Mouse (Mus musculus) natural killer cell, adult 2 months (primary cell): ENCODE data around the gene Tec.

ENCODE experiments used
- DNase-seq, 2 experiments: peaks; one replicate each; pipeline ENCODE4 v3.0.0; 2022; ENCODE audit warnings: low spot score in 2 of 2

The Tec gene

GRCm38 (mm10) chr5:72784719-72785118 is 83.6 kb downstream of the Tec start:
- DNase-seq = no peak

GRCm38 (mm10) chr5:72783957-72784356 is 84.3 kb downstream of the Tec start:
- no peak for DNase-seq

- no peak for DNase-seq
Measured at GRCm38 (mm10) chr5:72783123-72783522, 85.2 kb downstream of the Tec start.

GRCm38 (mm10) chr5:72781776-72782175 is 86.5 kb downstream of the Tec start:
- no peak for DNase-seq

DNA sequence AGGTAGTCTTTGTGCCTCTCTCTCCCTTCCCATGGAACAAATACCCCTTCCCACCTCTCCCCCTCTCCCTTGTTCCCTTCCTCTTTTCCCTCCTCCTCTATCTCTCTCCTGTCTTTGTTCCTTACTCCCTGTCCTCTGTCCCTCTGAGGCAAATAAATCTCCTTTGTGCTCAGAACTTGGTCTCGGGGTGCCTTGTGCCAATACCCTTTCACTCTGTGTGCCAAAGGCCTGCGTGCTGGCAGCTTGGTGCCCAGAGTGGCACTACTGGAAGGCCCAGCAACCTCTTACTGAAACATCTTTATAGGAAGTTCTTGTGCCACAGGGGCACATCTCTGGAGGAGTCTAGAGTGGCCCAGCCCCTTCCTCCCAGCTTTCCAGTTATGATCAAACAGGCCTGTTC is 91.7 kb downstream of the Tec start:
- DNase-seq = no peak

- DNase-seq = no peak
Measured at GRCm38 (mm10) chr5:72776127-72776526, 92.2 kb downstream of the Tec start.

- DNase-seq = no peak
Measured at GRCm38 (mm10) chr5:72769841-72770240, 98.4 kb downstream of the Tec start.

DNA sequence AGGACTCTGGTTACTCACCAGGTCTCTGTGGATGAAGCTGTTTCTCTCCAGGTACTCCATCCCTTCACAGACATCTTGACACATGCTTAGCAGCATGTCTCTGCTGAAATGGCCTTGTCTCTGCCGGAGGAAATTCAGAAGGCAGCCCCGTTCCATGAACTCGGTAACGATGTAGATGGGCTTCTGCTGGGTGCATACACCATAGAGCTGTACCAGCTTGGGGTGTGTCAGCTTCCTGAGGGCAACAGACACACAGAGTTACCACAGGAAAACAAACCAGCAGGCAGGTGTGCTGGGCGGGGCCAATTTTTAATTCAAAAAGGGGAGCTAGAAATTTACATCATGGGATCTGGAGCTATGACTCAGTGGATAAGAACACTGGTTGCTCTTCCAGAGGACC is 104.7 kb downstream of the Tec start:
- DNase-seq = peak in 1 of 2 experiments; percentile 29

- no peak for DNase-seq
Measured at GRCm38 (mm10) chr5:72763025-72763424, 105.3 kb downstream of the Tec start.

DNA sequence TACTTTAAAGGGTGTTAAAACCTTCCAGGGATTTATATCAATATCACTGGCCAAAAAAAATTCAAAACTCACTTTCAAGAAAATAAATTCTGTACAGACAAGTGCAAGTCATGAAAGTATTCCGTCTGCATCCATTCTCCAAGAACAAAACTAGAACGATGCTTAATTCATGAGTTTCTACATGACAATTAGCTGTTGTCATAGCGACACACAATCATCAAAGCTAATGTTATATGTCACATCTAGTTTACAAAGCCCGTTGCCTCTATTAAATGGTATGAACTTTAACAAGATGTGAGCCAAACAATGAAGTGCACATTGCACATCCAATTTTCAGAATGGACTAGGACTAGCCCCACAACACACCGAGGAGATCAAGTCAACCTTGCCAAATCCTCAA is 106.5 kb downstream of the Tec start:
- DNase-seq = no peak

GRCm38 (mm10) chr5:72761237-72761636 is 107.0 kb downstream of the Tec start:
- DNase-seq = peak in 1 of 2 experiments; percentile 53

GRCm38 (mm10) chr5:72758925-72759924 is 109.1 kb downstream of the Tec start:
- DNase-seq = no peak

DNA sequence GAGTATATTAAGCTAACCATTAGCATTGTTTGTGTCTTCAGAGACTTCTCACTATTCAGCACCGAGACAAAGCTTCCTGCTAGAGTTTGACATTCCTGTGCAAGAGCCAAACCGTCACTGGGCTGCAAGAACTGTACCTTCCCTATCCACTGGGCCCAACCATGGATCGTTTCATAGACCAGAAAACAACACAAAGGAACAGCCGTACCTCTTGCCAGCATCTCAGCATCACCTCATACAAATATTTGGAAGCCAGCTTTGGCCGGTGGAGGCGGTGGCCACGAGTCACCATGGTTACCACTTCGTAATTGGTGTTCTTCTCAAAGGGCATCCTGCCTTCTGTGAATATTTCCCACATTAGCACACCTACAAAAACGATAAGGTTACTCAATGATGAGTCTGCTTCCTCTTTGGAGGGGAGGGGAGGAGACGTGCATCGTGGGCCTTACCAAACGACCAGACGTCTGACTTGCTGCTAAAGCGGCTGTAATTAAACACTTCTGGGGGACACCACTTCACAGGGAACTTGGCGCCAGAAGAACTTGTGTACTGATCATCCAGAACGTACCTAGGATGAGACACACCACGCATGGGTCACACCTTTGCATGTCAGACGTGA is 111.0 kb downstream of the Tec start:
- DNase-seq = peak; percentile 34 to 52

- no peak for DNase-seq
Measured at GRCm38 (mm10) chr5:72755941-72756340, 112.3 kb downstream of the Tec start.

- DNase-seq = no peak
Measured at GRCm38 (mm10) chr5:72755035-72755434, 113.2 kb downstream of the Tec start.

DNA sequence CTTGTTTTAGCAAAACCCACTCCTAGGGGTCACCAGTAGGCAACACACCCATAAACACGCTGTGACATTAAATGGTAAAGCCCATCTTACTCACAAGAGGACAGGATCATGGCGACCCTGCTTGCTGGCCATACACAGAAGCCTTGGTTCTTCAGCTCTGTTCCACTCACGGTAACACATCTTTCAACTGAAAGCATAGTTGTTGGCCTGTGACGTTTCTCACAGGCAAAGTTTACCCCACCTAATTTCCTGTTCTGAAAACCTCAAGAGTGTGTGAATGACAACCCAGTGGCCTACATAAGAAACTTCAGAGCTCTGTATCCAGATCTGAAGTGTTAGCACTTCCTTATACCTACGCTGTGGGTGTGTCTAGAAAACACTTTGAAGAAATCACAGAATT is 115.7 kb downstream of the Tec start, which contains the start of gene Txk:
TSS of gene Txk (minus strand) at position 193 of the 400 bp plus-strand sequence.
- peak; percentile 77 to 86 for DNase-seq

GRCm38 (mm10) chr5:72751056-72751758 is 117.1 kb downstream of the Tec start:
- no peak for DNase-seq

DNA sequence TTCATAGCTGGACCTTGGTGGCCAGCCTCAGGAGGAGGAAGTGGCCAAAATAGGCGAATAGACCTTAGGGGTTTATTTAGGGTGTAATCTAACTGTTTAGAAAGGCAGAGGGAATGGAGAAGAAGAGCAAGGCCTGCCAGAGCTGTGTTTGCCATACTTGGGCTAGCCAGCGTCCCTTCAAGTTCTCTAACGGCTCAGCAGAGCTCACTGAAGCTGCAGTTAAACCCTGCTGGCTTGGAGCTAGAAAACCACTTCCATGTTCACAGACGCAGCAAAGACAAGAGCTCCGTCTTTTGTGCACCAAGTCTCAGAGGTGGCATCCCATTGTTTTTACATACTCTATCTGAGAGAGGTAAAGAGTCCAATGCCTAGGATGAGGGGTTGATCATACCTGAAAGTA is 118.1 kb downstream of the Tec start:
- no peak for DNase-seq

GRCm38 (mm10) chr5:72748659-72749265 is 119.5 kb downstream of the Tec start:
- peak; percentile 57 to 74 for DNase-seq

GRCm38 (mm10) chr5:72747384-72747783 is 120.9 kb downstream of the Tec start:
- no peak for DNase-seq

DNA sequence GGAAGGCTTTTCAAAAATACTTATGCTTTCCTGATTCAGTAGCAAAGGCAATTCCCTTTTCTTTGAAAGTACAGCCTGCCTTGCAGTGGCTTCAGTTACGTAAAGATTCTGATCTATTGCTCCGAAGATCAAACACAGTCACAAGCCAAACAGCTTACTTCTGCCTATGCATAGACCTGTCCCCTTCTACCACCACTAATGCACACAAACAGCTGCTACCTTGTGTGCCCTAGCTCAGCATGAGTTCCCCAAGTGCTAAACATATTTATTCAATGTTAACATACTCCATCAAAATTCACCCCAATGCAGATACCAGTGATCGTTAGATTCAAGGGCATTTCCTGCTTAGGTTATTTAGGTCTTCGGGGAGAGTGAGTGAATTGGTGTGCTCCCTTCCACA is 121.8 kb downstream of the Tec start:
- DNase-seq = no peak

DNA sequence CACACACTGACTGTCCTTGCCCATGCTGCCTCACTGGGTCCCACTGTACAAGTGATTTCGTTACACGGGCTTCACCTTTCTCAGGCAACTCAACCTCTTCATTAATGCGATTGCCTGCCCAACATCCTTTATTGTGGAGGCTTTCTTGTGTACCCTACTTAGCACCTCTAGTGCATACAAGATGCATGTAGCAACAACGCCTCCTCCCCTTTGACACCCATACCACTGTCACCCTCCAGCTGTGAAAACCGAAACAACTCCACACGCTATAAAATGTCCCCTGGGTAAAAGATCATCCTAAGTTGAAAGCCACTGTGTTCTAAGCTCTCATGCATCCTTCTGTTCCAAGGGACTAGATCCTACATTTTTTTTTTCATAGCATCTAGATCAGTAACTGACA is 125.2 kb downstream of the Tec start:
- DNase-seq = peak; percentile 55 to 76
